Mouse (Mus musculus) stomach, embryonic 14.5 days (tissue): ENCODE data around the gene Sh3glb2. TPM values are rescaled to one million over a fixed set of nuclear protein-coding genes. Genes with fewer than 3 reads are reported as not detected.

Source experiments
- ATAC-seq: fragments of 200-750 bp; cut with Nextera tagmentation; 2 replicates; pipeline ENCODE4 v1.8.0; 2017; ENCODE audit warnings: low read depth, moderate TSS enrichment; ENCODE audit not compliant: insufficient number of reproducible peaks, insufficient read depth, low FRiP score
- H3K27ac ChIP-seq: fragments of 300-500 bp; sonication (generic); 2 replicates; pipeline ENCODE4 v1.5.1; 2014; ENCODE audit warnings: mild to moderate bottlenecking, low read length, moderate library complexity, mixed read lengths
- H3K27me3 ChIP-seq: fragments of 300-500 bp; sonication (generic); 2 replicates; pipeline ENCODE4 v1.6.1; 2014; ENCODE audit warnings: low read length, control low read depth, mixed read lengths; ENCODE audit not compliant: control insufficient read depth, insufficient read depth
- H3K36me3 ChIP-seq: fragments of 300-500 bp; sonication (generic); 2 replicates; pipeline ENCODE4 v1.6.1; 2014; ENCODE audit warnings: mild to moderate bottlenecking, control low read depth, low read length, moderate library complexity, mixed read lengths; ENCODE audit not compliant: control insufficient read depth, insufficient read depth
- H3K4me1 ChIP-seq: fragments of 300-500 bp; sonication (generic); 2 replicates; pipeline ENCODE4 v1.6.1; 2014; ENCODE audit warnings: low read length, control low read depth, mixed read lengths; ENCODE audit not compliant: control insufficient read depth, insufficient read depth
- H3K4me2 ChIP-seq: fragments of 300-500 bp; sonication (generic); replicated peaks from 2 replicates; pipeline ENCODE4 v1.6.1; 2014; ENCODE audit warnings: low read depth, low read length, control low read depth
- H3K4me3 ChIP-seq: fragments of 300-500 bp; sonication (generic); 2 replicates; pipeline ENCODE4 v1.5.1; 2014; ENCODE audit warnings: low read depth, low read length, control low read depth
- H3K9ac ChIP-seq: fragments of 300-500 bp; sonication (generic); replicated peaks from 2 replicates; pipeline ENCODE4 v1.6.1; 2014; ENCODE audit warnings: low read depth, mild to moderate bottlenecking, control low read depth, low read length, moderate library complexity, mixed read lengths
- H3K9me3 ChIP-seq: fragments of 300-500 bp; sonication (generic); 2 replicates; pipeline ENCODE4 v1.6.1; 2016; ENCODE audit warnings: low read depth, low read length, control low read depth; ENCODE audit not compliant: control insufficient read depth
- WGBS: fragments of 180-500 bp; shearing (Covaris S2); extraction: QIAGEN DNeasy Blood & Tissue Kit; methylation state at CpG from one replicate; pipeline ENCODE4 v1.1.7; 2014; 5-methylcytosine and 5-hydroxymethylcytosine counted together
- polyA plus RNA-seq: library from polyadenylated mRNA; unstranded; fragments of >200 nt; fragmentation: Nextera tagmentation; extraction: Ambion mirVana; gene quantifications from 2 replicates; pipeline ENCODE4 v1.2.1, GENCODE M21; 2014

Gene Sh3glb2
- polyA plus RNA-seq, 1 experiment from 2014 or later = 90.0 TPM

DNA sequence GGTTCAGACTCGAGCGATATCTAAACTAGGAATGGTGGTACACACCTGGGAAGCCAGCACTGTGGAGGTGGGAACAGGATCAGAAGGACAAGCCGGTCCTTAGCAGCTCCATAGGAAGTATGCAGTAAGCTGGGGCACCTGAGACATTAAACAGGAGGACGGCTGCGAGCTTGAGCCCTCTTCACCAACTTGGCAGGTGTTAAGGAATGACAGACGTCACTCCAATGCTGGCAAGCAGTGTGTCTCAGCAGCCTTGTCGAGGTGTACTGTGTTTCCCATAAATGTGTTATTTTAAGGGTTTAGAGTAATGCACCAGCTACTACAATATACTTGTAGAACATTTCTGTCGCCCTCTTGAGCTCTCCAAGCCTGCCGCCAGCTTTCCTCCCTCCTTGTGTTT lies 27.8 kb upstream of the Sh3glb2 start:
- 80% methylated on average over 9 of the region's 9 CpGs for WGBS
- no peak for ATAC-seq
- Histone ChIP-seq H3K9me3 (no peaks in the 10 kb centered on the region), H3K27ac (no peak overlapping the region), H3K4me3 (no peak overlapping the region), H3K9ac (no peak overlapping the region), H3K36me3 (peaks cover 17% of the 10 kb centered on the region), H3K4me2 (no peak overlapping the region), H3K27me3 (no peaks in the 10 kb centered on the region), H3K4me1 (no peaks in the 10 kb centered on the region)

DNA sequence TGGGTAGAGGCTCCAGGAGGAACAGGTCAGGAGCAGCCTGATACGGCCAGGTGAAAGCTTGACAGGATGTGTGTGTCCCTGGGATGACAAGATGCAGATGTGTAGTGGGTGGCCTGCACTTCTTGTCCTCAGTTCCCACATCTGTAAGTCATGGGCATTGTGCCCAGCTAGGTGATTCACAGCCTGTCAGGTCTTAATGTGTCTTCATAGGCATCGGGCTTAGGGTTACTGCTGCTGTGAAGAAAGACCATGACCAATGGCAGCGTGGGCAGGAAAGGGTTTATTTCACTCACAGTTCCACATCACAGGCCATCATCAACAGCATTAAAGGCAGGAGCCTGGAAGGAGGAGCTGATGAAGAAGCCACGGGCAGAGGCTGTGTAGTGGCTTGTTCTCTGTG lies 26.5 kb upstream of the Sh3glb2 start:
- ATAC-seq = no peak
- Histone ChIP-seq H3K4me2 (no peak overlapping the region), H3K9me3 (no peaks in the 10 kb centered on the region), H3K4me1 (no peaks in the 10 kb centered on the region), H3K27ac (no peak overlapping the region), H3K36me3 (peaks cover 29% of the 10 kb centered on the region), H3K4me3 (no peak overlapping the region), H3K27me3 (no peaks in the 10 kb centered on the region), H3K9ac (no peak overlapping the region)
- WGBS = 88% methylated on average over 4 of the region's 4 CpGs

DNA sequence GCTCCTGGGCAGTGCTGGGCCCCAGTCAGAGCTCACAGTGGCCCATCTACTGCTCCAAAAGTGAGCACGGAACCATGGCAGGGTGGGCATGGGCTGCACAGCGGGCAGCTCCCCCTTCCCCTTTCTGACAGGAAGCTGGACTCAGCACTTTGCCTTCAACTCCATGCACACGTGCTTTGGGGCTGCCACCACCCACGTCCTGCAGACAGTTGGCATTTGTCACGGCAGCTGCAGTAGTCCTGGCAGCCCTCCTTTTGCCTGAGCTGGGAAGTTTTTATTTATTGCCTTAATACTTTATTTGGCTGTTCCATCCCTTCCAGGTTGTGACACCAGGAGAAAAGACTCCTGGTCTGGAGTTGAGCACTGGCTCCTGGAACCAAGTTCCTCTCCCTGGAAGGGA lies 25.7 kb upstream of the Sh3glb2 start:
- Histone ChIP-seq H3K27me3 (no peaks in the 10 kb centered on the region), H3K9me3 (no peaks in the 10 kb centered on the region), H3K27ac (no peak overlapping the region), H3K36me3 (peaks cover 32% of the 10 kb centered on the region), H3K4me2 (no peak overlapping the region), H3K4me3 (no peak overlapping the region), H3K9ac (no peak overlapping the region), H3K4me1 (no peaks in the 10 kb centered on the region)
- WGBS = 81% methylated on average over 5 of the region's 5 CpGs
- no peak for ATAC-seq

DNA sequence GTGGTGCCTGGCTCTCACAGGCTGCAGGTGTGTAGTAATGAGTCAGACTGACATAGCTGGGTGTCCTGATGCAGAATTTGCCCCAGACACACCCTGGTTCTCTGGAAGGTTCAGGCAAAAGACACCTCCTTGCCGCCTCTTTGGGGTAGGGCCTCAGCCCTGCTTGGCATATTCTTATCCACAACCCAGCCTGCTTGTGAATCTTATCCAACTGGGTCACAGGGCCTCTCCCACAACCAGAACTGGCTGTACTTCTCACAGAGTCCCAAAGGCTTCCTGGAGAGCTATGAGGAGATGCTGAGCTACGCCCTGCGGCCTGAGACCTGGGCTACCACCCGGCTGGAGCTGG lies 22.2 kb upstream of the Sh3glb2 start:
- H3K9ac ChIP-seq = no peak overlapping the region
- H3K27me3 ChIP-seq = no peaks in the 10 kb centered on the region
- peaks cover 58% of the 10 kb centered on the region for H3K36me3 ChIP-seq
- 92% methylated on average over 4 of the region's 4 CpGs for WGBS
- ATAC-seq = no peak
- no peak overlapping the region for H3K27ac ChIP-seq
- H3K4me3 ChIP-seq = no peak overlapping the region
- no peaks in the 10 kb centered on the region for H3K4me1 ChIP-seq
- H3K4me2 ChIP-seq = no peak overlapping the region
- H3K9me3 ChIP-seq = no peaks in the 10 kb centered on the region

DNA sequence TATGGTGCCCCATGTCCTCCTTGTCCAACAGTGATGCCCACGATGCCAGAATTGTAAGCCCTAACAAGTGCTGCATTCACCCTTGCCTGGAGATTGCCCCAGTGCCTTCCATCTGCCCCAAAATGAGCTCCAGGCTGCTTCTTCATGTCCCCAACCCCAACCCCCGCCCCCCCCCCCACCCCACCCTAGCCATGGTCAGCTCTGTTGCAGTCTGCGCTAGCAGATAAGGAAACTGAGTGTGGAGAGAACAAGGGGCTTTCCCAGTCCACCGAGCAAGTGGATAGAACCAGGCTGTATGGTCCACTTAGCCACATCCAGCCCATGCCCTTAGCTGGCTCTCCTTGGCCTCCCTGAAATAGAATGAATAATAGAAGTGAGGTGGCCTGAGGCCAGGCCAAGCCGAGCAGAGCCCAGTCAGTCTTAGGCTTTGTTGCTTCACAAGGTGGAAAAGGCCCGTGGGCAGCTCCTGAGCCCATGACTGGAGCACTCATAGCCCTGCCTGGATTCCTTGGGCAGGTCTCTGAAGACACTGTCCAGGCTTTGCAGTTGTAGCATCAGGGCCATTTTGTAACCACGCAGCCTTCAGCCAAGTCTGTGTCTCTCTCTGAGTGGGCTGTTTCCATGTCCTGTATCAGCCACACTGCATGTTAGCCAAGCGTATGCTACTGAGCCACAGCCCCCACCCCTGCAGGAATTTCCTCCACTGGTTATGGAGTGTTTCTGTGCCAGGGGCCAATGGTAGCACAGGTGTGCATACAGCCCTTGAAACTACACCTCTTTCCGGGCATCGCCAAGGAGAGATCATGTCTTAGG lies 21.6 kb upstream of the Sh3glb2 start:
- Histone ChIP-seq H3K4me1 (no peaks in the 10 kb centered on the region), H3K27ac (no peak overlapping the region), H3K36me3 (peaks cover 64% of the 10 kb centered on the region), H3K27me3 (no peaks in the 10 kb centered on the region), H3K4me2 (no peak overlapping the region), H3K9me3 (no peaks in the 10 kb centered on the region), H3K4me3 (no peak overlapping the region), H3K9ac (no peak overlapping the region)
- 86% methylated on average over 10 of the region's 10 CpGs for WGBS
- ATAC-seq = no peak

DNA sequence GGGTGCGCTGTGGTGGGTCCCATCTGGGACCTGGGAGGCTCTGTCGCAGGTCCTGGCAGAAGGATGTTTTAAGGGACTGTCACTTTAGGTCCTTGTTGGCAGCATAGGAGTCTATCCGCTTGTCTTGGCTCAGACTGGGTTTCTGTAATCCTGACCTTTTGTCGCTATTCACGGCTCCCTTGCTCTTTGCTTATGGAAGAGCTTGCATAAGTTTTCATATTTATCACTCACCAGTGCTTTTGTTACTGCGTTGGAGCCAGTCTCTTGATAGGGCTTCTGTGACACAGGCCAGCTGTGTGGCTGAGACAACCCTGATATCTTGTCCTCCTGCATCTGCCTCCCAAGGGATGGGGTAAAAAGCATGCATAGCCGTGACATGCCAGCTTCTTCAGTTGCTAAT lies 20.2 kb upstream of the Sh3glb2 start:
- Histone ChIP-seq H3K4me1 (no peaks in the 10 kb centered on the region), H3K27me3 (no peaks in the 10 kb centered on the region), H3K9ac (no peak overlapping the region), H3K36me3 (peaks cover 68% of the 10 kb centered on the region), H3K27ac (no peak overlapping the region), H3K9me3 (no peaks in the 10 kb centered on the region), H3K4me2 (no peak overlapping the region), H3K4me3 (no peak overlapping the region)
- 83% methylated on average over 7 of the region's 7 CpGs for WGBS
- no peak for ATAC-seq

DNA sequence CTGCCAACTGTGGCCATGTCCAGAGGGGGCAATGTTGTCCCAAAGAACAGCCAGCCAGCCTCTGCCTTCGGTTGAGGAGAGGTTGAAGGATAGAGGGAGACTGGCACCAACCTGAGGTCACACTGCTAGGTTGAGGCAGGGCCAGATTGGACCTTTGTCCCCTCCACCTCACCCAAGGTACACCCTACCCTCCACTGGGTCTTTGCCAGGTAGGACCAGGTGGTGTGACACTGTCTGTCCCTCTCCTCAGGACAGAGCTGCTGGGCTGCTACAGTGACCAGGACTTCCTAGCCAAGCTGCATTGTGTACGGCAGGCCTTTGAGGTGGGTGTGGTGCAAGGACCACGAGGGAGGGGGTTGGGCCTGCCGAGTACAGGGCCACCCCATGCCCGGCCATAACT lies 18.6 kb upstream of the Sh3glb2 start:
- WGBS = 77% methylated on average over 5 of the region's 5 CpGs
- Histone ChIP-seq H3K27me3 (no peaks in the 10 kb centered on the region), H3K27ac (no peak overlapping the region), H3K4me2 (no peak overlapping the region), H3K4me3 (no peak overlapping the region), H3K4me1 (no peaks in the 10 kb centered on the region), H3K9me3 (no peaks in the 10 kb centered on the region), H3K36me3 (peaks cover 67% of the 10 kb centered on the region), H3K9ac (no peak overlapping the region)
- no peak for ATAC-seq

DNA sequence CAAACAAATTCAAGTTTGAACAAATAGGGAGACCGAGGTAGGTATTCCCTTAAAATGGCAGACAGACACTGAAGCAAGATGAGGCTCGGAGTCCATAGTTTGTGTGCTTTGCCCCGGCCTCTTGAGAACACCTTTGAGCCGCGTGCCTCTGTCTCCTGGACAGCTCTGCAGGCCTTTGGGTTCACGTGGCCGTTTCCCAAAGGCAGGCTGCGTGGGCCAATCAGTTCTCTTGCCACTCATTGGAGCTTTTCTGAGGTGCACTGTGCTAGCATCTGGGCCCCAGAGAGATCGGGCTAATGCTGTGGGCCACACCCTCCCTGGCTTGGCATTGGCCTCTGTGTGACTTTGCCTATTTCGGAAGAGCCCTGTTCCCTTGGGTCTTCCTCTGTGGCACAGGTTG lies 16.8 kb upstream of the Sh3glb2 start:
- no peak overlapping the region for H3K4me2 ChIP-seq
- WGBS = 91% methylated on average over 10 of the region's 10 CpGs
- ATAC-seq = no peak
- no peak overlapping the region for H3K27ac ChIP-seq
- H3K4me1 ChIP-seq = no peaks in the 10 kb centered on the region
- H3K27me3 ChIP-seq = no peaks in the 10 kb centered on the region
- H3K9me3 ChIP-seq = no peaks in the 10 kb centered on the region
- H3K4me3 ChIP-seq = no peak overlapping the region
- H3K36me3 ChIP-seq = peaks cover 58% of the 10 kb centered on the region
- no peak overlapping the region for H3K9ac ChIP-seq

DNA sequence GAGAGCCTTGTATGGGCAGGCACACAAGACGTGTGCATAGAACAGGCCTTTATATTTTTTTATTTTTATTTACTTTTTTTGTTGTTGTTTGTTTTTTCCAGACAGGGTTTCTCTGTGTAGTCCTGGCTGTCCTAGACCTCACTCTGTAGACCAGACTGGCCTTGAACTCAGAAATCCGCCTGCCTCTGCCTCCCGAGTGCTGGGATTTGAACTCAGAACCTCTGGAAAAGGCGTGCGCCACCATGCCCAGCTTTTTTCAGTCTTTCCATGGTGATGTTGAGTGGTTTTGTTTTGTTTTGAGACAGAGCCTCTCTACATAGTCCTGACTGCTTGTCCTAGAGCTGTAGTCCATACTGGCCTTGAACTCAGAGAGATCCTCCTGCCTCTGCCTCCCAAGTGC lies 13.6 kb upstream of the Sh3glb2 start:
- no peak for ATAC-seq
- Histone ChIP-seq H3K4me2 (no peak overlapping the region), H3K4me1 (no peaks in the 10 kb centered on the region), H3K9ac (no peak overlapping the region), H3K27me3 (no peaks in the 10 kb centered on the region), H3K36me3 (peaks cover 66% of the 10 kb centered on the region), H3K27ac (no peak overlapping the region), H3K9me3 (no peaks in the 10 kb centered on the region), H3K4me3 (no peak overlapping the region)
- WGBS = 98% methylated on average over 5 of the region's 5 CpGs
